Mouse (Mus musculus) G1E (cell line): Measurements from ENCODE around the gene Mllt6. TPM values are rescaled to one million over a fixed set of nuclear protein-coding genes. Genes with fewer than 3 reads are reported as not detected.

Source experiments
- ATAC-seq: 2 replicates; pipeline ENCODE4 v1.8.0; 2016; ENCODE audit warnings: mild to moderate bottlenecking; ENCODE audit not compliant: insufficient number of reproducible peaks, poor library complexity, low FRiP score, severe bottlenecking; ENCODE audit errors: extremely low read depth
- DNase-seq: peaks from one replicate; pipeline ENCODE4 v3.0.0; 2012; ENCODE audit warnings: low spot score
- H3K27me3 ChIP-seq: 2 replicates; pipeline ENCODE4 v1.6.1; 2012; ENCODE audit warnings: mild to moderate bottlenecking, low read length, inconsistent platforms; ENCODE audit not compliant: insufficient read depth
- H3K36me3 ChIP-seq: replicated peaks from 2 replicates; pipeline ENCODE3; 2012; ENCODE audit warnings: mild to moderate bottlenecking, inconsistent platforms
- H3K4me1 ChIP-seq: 2 replicates; pipeline ENCODE4 v1.6.1; 2012; ENCODE audit warnings: low read depth, low read length, inconsistent platforms, mixed read lengths; ENCODE audit not compliant: insufficient read depth
- H3K4me3 ChIP-seq: 2 replicates; pipeline ENCODE4 v1.5.1; 2012; ENCODE audit warnings: low read depth, mild to moderate bottlenecking, inconsistent platforms, low read length, moderate library complexity, mixed read lengths
- H3K9me3 ChIP-seq: replicated peaks from 2 replicates; pipeline ENCODE4 v1.6.1; 2012; ENCODE audit warnings: inconsistent platforms
- CTCF ChIP-seq: IDR thresholded peaks from 2 replicates; pipeline ENCODE4 v1.5.1; 2012; ENCODE audit warnings: low read depth, low read length, inconsistent platforms, mixed read lengths
- GATA1 ChIP-seq: IDR thresholded peaks from 2 replicates; pipeline ENCODE4 v1.6.1; 2012; ENCODE audit warnings: borderline replicate concordance, low read length, inconsistent platforms, mixed read lengths
- GATA2 ChIP-seq: IDR thresholded peaks from 2 replicates; pipeline ENCODE4 v1.6.1; 2012; ENCODE audit warnings: low read depth, low read length, inconsistent platforms, borderline replicate concordance
- POLR2AphosphoS5 ChIP-seq: IDR thresholded peaks from 2 replicates; pipeline ENCODE4 v1.6.1; 2012; ENCODE audit warnings: low read depth, low read length, inconsistent platforms; ENCODE audit not compliant: insufficient replicate concordance
- TAL1 ChIP-seq: conservative IDR thresholded peaks from 2 replicates; pipeline ENCODE4 v1.6.1; 2012; ENCODE audit warnings: low read depth, low read length, inconsistent platforms, mixed read lengths
- polyA plus RNA-seq: library from polyadenylated mRNA; stranded (reverse); fragments of >175 nt; gene quantifications from 2 replicates; pipeline ENCODE4 v1.2.3, GENCODE M21; 2012
- total RNA-seq, 2 experiments: library from RNA; stranded (forward) in 1 of 2; stranded (reverse) in 1 of 2; fragments of 200-1000 nt in 1 of 2; fragments of >200 nt in 1 of 2; fragmentation: Nextera tagmentation in 1 of 2; gene quantifications; 2 replicates each; pipeline ENCODE4 v1.2.3; 2014 to 2017

Mllt6 gene
- total and polyA plus RNA-seq, 3 experiments, result 10.9 to 38.3 (median 16.5) TPM

DNA sequence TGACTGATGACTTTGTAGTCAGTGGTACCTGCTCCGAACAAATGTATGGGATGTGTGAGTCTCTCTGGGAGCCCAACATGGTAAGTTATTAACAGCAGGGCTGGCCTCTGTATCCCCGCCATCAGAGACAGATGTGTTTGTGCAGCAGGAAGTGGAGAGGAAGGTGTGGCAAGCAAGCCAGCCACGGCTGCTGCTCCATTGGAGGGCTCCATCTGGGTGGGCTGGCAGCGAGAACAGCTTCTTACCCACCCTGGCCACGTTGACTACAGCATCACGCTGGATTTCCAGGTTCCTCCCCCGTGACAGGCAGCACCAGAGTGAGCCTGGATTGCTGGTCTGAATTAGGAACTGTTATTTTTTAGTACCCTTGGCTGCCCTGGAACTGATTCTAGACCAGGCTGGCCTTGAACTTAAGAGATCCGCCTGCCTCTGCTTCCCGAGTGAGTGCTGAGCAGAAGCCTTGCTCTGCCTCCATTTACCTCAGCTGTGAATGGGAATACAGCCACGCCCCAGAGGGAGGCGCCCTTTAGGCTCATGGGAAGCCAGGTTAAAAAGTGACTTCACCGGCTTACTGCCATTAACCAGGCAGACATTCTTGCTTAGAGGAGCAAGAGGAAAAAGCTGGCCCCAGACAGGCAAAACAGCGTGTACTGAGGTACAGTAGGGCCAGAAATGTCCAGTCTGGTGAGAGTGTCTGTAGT is 48.1 kb downstream of the Mllt6 start:
- H3K4me1 ChIP-seq, result peaks cover 8% of the 10 kb centered on the region
- H3K4me3 ChIP-seq, result no peak overlapping the region
- no peak for ATAC-seq
- no peaks in the 10 kb centered on the region for H3K27me3 ChIP-seq
- no peak for DNase-seq
- peaks cover 87% of the 10 kb centered on the region for H3K36me3 ChIP-seq
- no peak for TF ChIP-seq CTCF
- no peak for TF ChIP-seq GATA2
- no peak for TF ChIP-seq POLR2AphosphoS5
- no peak for TF ChIP-seq TAL1
- no peak for TF ChIP-seq GATA1
- no peaks in the 10 kb centered on the region for H3K9me3 ChIP-seq

DNA sequence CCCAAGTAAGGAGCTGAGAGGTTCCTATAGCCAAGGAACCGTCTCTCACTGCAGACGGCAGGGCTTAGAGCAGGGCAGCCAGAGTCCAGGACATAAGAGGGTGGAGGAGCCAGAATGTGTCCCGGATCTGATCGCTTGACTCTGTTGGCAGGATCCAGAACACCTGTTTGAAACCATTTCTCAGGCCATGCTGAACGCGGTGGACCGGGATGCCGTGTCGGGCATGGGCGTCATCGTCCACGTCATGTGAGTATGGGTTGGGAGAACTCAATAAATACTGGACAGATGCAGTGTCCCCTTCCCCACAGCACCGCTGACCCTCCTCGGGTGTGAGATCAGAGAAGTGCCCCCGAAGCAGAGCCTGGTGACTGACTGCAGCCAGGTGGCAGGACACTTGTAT is 49.1 kb downstream of the Mllt6 start:
- no peak for ATAC-seq
- no peaks in the 10 kb centered on the region for H3K9me3 ChIP-seq
- peaks cover 3% of the 10 kb centered on the region for H3K4me1 ChIP-seq
- no peak overlapping the region for H3K4me3 ChIP-seq
- peaks cover 85% of the 10 kb centered on the region for H3K36me3 ChIP-seq
- no peak for TF ChIP-seq POLR2AphosphoS5
- no peak for TF ChIP-seq GATA1
- no peak for TF ChIP-seq TAL1
- TF ChIP-seq CTCF, result no peak
- no peak for TF ChIP-seq GATA2
- no peaks in the 10 kb centered on the region for H3K27me3 ChIP-seq
- no peak for DNase-seq

DNA sequence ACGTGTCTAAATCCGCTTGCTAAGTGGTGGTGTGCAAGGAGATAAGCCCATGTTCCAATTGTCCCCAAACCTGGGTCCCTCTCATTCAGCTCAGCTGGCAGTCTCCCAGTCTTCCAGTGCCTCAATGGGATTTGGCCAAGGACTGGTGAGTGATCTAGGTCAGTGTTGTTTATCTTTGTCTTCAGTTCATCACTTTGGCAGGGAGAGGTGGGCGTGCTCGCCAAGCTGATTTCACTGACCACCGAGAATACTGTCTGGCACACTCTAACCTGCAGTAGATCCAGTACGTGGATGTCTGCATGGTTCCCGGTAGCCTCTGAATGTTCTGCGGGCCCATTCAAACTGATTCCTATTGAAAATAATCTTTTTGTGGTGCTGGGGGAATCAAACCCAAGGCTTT is 50.7 kb downstream of the Mllt6 start:
- DNase-seq (no peak), ATAC-seq (no peak)
- H3K4me1 ChIP-seq, result peaks cover 3% of the 10 kb centered on the region; the same call in 1 of the 2 replicates
- no peaks in the 10 kb centered on the region for H3K27me3 ChIP-seq
- H3K9me3 ChIP-seq, result no peaks in the 10 kb centered on the region
- peaks cover 85% of the 10 kb centered on the region for H3K36me3 ChIP-seq
- TF ChIP-seq POLR2AphosphoS5, result no peak
- no peak for TF ChIP-seq CTCF
- TF ChIP-seq TAL1, result no peak
- no peak for TF ChIP-seq GATA1
- no peak for TF ChIP-seq GATA2
- no peak overlapping the region for H3K4me3 ChIP-seq

DNA sequence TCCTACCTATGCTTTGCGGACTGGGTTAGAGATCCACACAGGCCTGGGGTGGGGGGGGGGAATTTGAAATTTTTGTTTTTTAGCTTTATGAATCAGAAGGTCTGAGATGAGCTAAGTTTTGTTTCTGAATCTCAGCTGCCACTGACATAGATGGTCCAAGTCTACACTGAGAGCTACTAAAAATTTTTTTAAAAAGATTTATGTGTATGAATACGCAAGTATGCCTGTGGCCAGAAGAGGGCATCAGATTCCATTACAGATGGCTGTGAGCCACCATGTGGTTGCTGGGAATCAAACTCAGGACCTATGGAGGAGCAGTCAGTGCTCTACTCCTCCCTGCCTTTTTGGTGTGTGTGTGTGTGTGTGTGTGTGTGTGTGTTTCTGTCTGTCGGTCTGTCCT is 51.1 kb downstream of the Mllt6 start:
- Histone ChIP-seq H3K36me3 (peaks cover 85% of the 10 kb centered on the region), H3K4me1 (peaks cover 3% of the 10 kb centered on the region; the same call in 1 of the 2 replicates), H3K9me3 (no peaks in the 10 kb centered on the region), H3K27me3 (no peaks in the 10 kb centered on the region), H3K4me3 (no peak overlapping the region)
- no peak for TF ChIP-seq TAL1
- no peak for TF ChIP-seq GATA2
- no peak for TF ChIP-seq POLR2AphosphoS5
- TF ChIP-seq CTCF, result no peak
- no peak for TF ChIP-seq GATA1
- DNase-seq, result no peak
- ATAC-seq, result no peak

DNA sequence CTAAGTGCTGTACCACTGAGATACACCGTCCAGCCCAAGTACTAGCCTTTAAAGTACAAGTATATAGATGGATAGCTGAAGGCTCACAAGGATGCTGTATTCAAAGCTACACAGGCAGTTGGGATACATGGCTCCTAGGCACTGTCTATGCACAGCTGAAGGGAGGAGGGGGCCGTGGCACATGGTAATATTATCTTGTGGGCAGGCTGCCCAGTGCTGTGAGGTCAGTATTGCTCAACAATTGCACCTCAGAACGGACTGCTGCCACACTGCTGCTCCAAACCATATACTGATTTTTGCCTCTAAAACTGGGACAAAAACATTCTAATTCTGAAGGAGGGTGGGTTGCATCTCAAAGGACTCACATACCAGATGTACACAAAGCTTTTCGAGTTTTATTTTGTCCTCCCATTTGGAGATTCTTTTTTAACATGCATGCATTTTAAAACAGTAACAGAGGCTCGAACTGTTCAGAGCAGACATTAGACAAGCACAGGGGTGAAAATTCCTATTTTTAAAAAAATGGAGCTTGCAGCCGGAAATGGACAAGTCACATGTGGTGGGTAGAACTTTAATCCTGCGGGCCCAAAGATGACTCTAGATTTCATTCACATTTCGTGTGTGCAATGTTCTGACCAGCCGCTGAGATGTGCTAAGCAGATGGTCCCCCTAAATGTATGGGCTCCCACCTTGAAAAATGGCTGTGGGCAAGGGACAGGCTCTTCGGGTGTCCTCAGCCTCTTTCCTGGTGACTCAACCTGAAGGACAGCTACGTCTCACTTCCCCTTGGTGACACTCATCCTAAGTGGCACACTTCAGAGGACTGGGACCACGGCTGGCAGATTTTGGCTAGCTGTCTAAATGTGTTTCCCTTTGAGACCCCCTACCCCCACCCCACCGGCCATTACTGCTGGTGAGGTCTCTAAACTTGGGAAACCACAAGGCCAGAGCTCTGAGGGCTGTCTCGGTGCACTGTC is 51.9 kb downstream of the Mllt6 start:
- no peak for DNase-seq
- H3K4me1 ChIP-seq, result peaks cover 3% of the 10 kb centered on the region; the same call in 1 of the 2 replicates
- no peak overlapping the region for H3K4me3 ChIP-seq
- no peaks in the 10 kb centered on the region for H3K27me3 ChIP-seq
- ATAC-seq, result no peak
- TF ChIP-seq GATA1, result no peak
- H3K9me3 ChIP-seq, result no peaks in the 10 kb centered on the region
- peaks cover 90% of the 10 kb centered on the region for H3K36me3 ChIP-seq

DNA sequence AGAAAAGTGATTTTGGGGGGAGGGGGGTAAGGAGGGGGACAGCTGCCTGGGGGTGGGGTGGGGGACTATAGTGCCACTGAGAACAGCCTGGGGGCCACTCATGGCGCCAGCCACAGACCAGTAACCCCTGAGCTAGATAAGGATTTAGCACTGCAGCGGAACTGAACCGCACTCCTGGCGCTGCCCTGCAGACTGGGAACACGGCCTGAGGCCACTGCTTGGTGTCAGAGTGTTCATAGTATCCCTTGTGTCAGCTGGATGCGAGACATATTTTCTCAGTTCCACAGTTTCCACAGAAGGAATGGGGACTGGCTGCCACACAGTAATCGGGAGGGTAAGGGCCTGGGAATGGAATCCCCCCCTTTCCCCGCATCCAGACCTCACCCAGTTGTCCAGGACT is 52.8 kb downstream of the Mllt6 start:
- peaks cover 94% of the 10 kb centered on the region for H3K36me3 ChIP-seq
- ATAC-seq, result no peak
- no peak for DNase-seq
- H3K27me3 ChIP-seq, result no peaks in the 10 kb centered on the region
- no peaks in the 10 kb centered on the region for H3K9me3 ChIP-seq
- TF ChIP-seq GATA1, result no peak
- TF ChIP-seq POLR2AphosphoS5, result no peak
- no peak for TF ChIP-seq CTCF
- TF ChIP-seq TAL1, result no peak
- TF ChIP-seq GATA2, result no peak
- H3K4me1 ChIP-seq, result 0 out of 2 replicates have a peak, but pooled peaks cover 3% of the 10 kb centered on the region
- no peak overlapping the region for H3K4me3 ChIP-seq
